Mouse (Mus musculus) liver, adult (tissue): ENCODE results near the gene Tmem45a.

ENCODE experiments used
- GATA4 ChIP-seq: IDR thresholded peaks from 2 replicates; pipeline ENCODE4 v1.6.1; 2014; ENCODE audit warnings: mild to moderate bottlenecking, low read length; ENCODE audit not compliant: insufficient replicate concordance

Tmem45a gene

GRCm38 (mm10) chr16:56801370-56802109, 84.4 kb downstream of the Tmem45a start:
- no peak for TF ChIP-seq GATA4

- TF ChIP-seq GATA4: no peak
Observed at GRCm38 (mm10) chr16:56800946-56801345, 85.0 kb downstream of the Tmem45a start.

- TF ChIP-seq GATA4: no peak
Observed at GRCm38 (mm10) chr16:56800469-56800868, 85.5 kb downstream of the Tmem45a start.

GRCm38 (mm10) chr16:56799541-56800029, 86.4 kb downstream of the Tmem45a start:
- no peak for TF ChIP-seq GATA4

GRCm38 (mm10) chr16:56798873-56799272, 87.1 kb downstream of the Tmem45a start:
- TF ChIP-seq GATA4: no peak

- no peak for TF ChIP-seq GATA4
Observed at GRCm38 (mm10) chr16:56795481-56796139, 90.4 kb downstream of the Tmem45a start, which contains the start of gene Adgrg7. TSS of gene Adgrg7 (minus strand) at chr16:56795855.

- TF ChIP-seq GATA4: no peak
Observed at GRCm38 (mm10) chr16:56794383-56795144, 91.4 kb downstream of the Tmem45a start.

GRCm38 (mm10) chr16:56793778-56794177, 92.2 kb downstream of the Tmem45a start:
- no peak for TF ChIP-seq GATA4

- TF ChIP-seq GATA4: no peak
Observed at GRCm38 (mm10) chr16:56785943-56786342, 100.0 kb downstream of the Tmem45a start.

- no peak for TF ChIP-seq GATA4
Observed at GRCm38 (mm10) chr16:56771163-56772105, 114.5 kb downstream of the Tmem45a start.
